Mouse (Mus musculus) cerebellum, adult 2 months (tissue): ENCODE results near the gene Pls1. TPM values are rescaled to one million over a fixed set of nuclear protein-coding genes. Genes with fewer than 3 reads are reported as not detected.

Experiments
- DNase-seq, 2 experiments: peaks; one replicate each; pipeline ENCODE4 v3.0.0; 2021
- H3K27ac ChIP-seq: fragments of 200-500 bp; 2 replicates; pipeline ENCODE4 v1.5.1; 2012; ENCODE audit warnings: low read length, control low read depth, inconsistent platforms; ENCODE audit not compliant: insufficient read depth
- H3K27me3 ChIP-seq: fragments of 200-500 bp; 2 replicates; pipeline ENCODE4 v1.6.1; 2012; ENCODE audit warnings: inconsistent platforms, mild to moderate bottlenecking, low read length, moderate library complexity; ENCODE audit not compliant: control insufficient read depth, insufficient read depth
- H3K4me1 ChIP-seq: fragments of 200-500 bp; 2 replicates; pipeline ENCODE4 v1.6.1; 2011; ENCODE audit warnings: low read length; ENCODE audit not compliant: control insufficient read depth, insufficient read depth
- H3K4me3 ChIP-seq: fragments of 200-500 bp; replicated peaks from 2 replicates; pipeline ENCODE3; 2011; ENCODE audit warnings: mild to moderate bottlenecking, low read depth, low read length, control low read depth; ENCODE audit not compliant: insufficient read depth
- CTCF ChIP-seq: fragments of 200-500 bp; IDR thresholded peaks from 2 replicates; pipeline ENCODE4 v1.5.1; 2011; ENCODE audit warnings: low read depth, mild to moderate bottlenecking, control low read depth, low read length, moderate library complexity, borderline replicate concordance; ENCODE audit not compliant: insufficient read depth
- POLR2A ChIP-seq: fragments of 200-500 bp; IDR thresholded peaks from 2 replicates; pipeline ENCODE4 v1.6.1; 2011; ENCODE audit warnings: low read length, control low read depth, borderline replicate concordance; ENCODE audit not compliant: insufficient read depth
- WGBS: fragments of 180-500 bp; shearing (Covaris S2); methylation state at CpG from one replicate; pipeline ENCODE4 v1.1.7; 2018; 5-methylcytosine and 5-hydroxymethylcytosine counted together
- polyA plus RNA-seq: library from polyadenylated mRNA; depleted of rRNA; stranded (reverse); fragments of >200 nt; gene quantifications from 2 replicates; pipeline ENCODE4 v1.2.3, GENCODE M21; 2012

Pls1 gene
- polyA plus RNA-seq, 1 experiment, result 11.5 TPM

GRCm38 (mm10) chr9:95795844-95796243 is 49.3 kb downstream of the Pls1 start:
- H3K27me3 ChIP-seq, result no peaks in the 10 kb centered on the region
- no peak for TF ChIP-seq CTCF
- TF ChIP-seq POLR2A, result no peak
- H3K4me1 ChIP-seq, result no peaks in the 10 kb centered on the region; the same call in 1 of the 2 replicates
- no peak for DNase-seq
- WGBS, result 34% methylated on average over 5 of the region's 5 CpGs
- no peak overlapping the region for H3K4me3 ChIP-seq
- no peak overlapping the region for H3K27ac ChIP-seq

GRCm38 (mm10) chr9:95795077-95795784 is 49.9 kb downstream of the Pls1 start:
- TF ChIP-seq POLR2A (no peak), CTCF (no peak)
- Histone ChIP-seq H3K27ac (no peak overlapping the region), H3K4me3 (no peak overlapping the region), H3K4me1 (no peaks in the 10 kb centered on the region; the same call in 1 of the 2 replicates), H3K27me3 (no peaks in the 10 kb centered on the region)
- WGBS, result 76% methylated on average over 2 of the region's 2 CpGs
- no peak for DNase-seq

- no peak for DNase-seq
- Histone ChIP-seq H3K27ac (no peak overlapping the region), H3K4me3 (no peak overlapping the region), H3K27me3 (no peaks in the 10 kb centered on the region), H3K4me1 (no peaks in the 10 kb centered on the region; the same call in 1 of the 2 replicates)
- no peak for TF ChIP-seq POLR2A
- WGBS, result 67% methylated on average over 15 of the region's 15 CpGs
Measured at GRCm38 (mm10) chr9:95793986-95794744, 50.9 kb downstream of the Pls1 start.

GRCm38 (mm10) chr9:95784888-95785511 is 60.1 kb downstream of the Pls1 start:
- Histone ChIP-seq H3K4me1 (no peaks in the 10 kb centered on the region), H3K4me3 (no peak overlapping the region), H3K27me3 (no peaks in the 10 kb centered on the region), H3K27ac (no peak overlapping the region)
- TF ChIP-seq CTCF (no peak), POLR2A (no peak)
- no peak for DNase-seq
- WGBS, result 85% methylated on average over 16 of the region's 16 CpGs

- no peak overlapping the region for H3K27ac ChIP-seq
- no peak for DNase-seq
- 49% methylated on average over 17 of the region's 17 CpGs for WGBS
- TF ChIP-seq POLR2A, result no peak
- no peak for TF ChIP-seq CTCF
- H3K27me3 ChIP-seq, result no peaks in the 10 kb centered on the region; the same call in 1 of the 2 replicates
- no peaks in the 10 kb centered on the region for H3K4me1 ChIP-seq
- H3K4me3 ChIP-seq, result no peak overlapping the region
Measured at GRCm38 (mm10) chr9:95783646-95784293, 61.3 kb downstream of the Pls1 start.

GRCm38 (mm10) chr9:95771671-95772070 is 73.4 kb downstream of the Pls1 start:
- H3K4me3 ChIP-seq, result no peak overlapping the region
- no peak for DNase-seq
- H3K4me1 ChIP-seq, result no peaks in the 10 kb centered on the region
- TF ChIP-seq CTCF (no peak), POLR2A (no peak)
- 60% methylated on average over 2 of the region's 2 CpGs for WGBS
- H3K27ac ChIP-seq, result no peak overlapping the region
- no peaks in the 10 kb centered on the region for H3K27me3 ChIP-seq

- DNase-seq, result no peak
- H3K27me3 ChIP-seq, result no peaks in the 10 kb centered on the region
- H3K27ac ChIP-seq, result no peak overlapping the region
- no peaks in the 10 kb centered on the region; the same call in 1 of the 2 replicates for H3K4me1 ChIP-seq
- WGBS, result 69% methylated on average over 4 of the region's 4 CpGs
- TF ChIP-seq POLR2A (no peak), CTCF (no peak)
- no peak overlapping the region for H3K4me3 ChIP-seq
Measured at GRCm38 (mm10) chr9:95763218-95763617, 81.9 kb downstream of the Pls1 start.
